Mouse (Mus musculus): ENCODE measurements at regions not wholly inside any gene's neighbourhood (a gene's known extent, or its start where the extent isn't known, plus 50 kb on each side); places are given as distances from the start of the nearest gene placed in this dataset.
"Not testable (repeated sequence)": the region's sequence is repeated elsewhere in the genome, so short reads cannot be mapped to it uniquely, and the experiment has no call there.

DNA sequence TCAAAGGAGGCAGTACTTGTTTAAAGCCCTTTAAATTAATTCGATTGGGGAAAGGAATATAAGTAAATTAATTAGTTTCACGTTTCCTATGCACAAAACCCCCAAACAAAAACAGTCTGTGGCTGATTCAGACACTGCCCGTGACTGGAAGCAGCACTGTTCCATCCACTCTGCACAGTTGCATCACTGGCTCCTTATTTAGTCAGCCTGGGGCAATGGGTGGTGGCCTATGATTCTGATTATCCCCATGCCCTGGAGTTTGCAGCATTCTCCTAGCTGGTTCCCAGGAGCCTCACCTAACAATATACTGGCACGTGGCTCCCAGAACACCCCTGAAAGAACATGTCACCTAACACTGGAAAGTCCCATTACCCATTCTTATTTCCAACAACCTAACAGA lies 99.6 kb upstream of the Fam78b start:
- DNase-seq = no peak

DNA sequence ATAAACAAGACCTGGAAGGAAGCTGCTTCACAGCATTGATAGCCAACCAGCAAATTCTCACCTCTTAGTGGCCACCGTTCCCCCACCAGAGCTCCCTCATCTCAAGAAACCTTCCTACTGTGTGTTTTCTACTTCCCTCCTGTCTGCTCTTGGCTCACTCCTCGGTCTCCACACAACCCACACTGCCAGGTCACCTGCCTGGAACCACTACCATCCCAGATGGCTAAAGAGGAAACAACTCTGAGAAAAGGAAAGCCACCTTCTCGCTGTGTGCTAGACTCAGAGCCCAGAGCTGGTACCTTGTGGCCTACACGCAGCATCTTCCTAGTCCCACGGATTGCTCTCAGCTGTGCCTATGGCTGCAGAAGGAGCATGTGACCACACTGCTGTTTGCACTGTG lies 97.8 kb upstream of the Fam78b start:
- no peak for DNase-seq

DNA sequence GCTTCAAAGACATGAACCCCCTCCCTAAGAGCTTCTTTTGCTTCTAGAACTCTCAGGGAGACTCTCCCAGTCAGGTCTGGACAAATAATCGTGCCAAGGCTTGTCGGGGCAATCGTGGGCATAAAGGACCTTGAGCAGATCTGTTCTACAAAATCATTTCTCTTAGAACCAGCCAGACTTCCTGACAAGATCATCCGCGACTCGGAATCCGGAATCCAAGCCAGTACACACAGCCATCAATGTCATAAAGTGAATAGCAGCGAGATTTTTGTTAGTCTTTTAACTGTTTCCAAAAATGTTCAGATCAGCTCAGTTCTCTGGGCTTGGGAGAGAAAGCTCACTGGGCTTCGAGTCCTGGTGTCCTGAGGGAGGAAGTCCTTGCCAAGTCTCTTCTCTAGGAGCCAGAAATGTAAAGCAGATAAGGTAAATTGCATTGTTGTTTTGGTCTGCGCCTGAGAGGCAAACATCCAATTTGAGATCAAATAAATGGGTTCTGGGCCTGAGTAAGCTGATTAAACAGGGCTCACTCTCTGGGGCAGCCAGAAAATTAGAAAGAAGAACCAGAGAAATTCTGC lies 92.9 kb upstream of the Fam78b start:
- no peak for DNase-seq

DNA sequence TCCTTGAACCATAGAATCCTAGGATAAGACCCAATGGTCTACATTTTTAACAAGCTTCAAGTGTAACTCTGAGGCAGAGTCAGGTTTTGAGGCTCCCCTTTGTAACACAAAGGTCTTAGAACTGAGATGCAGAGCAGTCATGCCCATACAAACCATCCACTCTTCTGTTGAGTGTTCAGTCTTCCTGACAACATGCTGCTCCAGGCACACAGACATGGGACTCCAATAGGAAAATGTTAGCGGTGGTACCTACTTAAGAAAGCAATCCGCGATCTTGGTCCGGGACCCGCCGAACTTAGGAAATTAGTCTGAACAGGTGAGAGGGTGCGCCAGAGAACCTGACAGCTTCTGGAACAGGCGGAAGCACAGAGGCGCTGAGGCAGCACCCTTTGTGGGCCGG lies 89.0 kb upstream of the Fam78b start:
- DNase-seq = not testable (repeated sequence)

GRCm38 (mm10) chr1:166922911-166923712 lies 78.1 kb upstream of the Fam78b start:
- DNase-seq = no peak

DNA sequence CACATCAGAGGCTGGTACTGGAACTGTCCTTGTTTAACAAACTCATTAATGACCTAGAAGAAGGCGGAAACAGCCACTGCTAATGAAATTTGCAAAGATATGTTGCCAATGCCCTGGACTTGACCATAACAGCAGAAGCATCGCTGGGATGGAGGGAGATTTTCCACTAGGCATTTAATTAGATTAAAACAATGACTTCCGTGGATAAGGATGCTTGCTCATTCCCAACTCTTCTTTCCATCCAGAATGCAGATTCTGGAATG lies 77.6 kb upstream of the Fam78b start:
- no peak for DNase-seq

DNA sequence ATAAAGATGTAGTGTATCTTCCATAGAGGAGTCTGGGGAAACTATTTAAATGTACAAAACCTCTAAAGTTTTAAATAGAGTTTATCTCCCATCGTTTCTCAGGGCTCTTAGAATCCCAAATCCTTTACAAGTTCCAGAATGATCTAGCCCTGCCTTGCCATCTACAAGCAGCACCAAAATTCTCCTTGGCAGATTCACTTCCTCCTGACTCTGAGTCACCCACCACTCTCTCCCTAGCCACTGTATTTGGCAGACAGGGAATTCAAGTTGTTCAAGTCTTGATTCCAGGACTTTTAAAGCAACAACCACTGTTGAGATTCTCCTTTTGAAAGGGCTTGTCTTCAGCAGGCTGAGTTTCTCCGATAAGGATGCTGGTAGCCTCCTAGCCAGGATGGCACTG lies 77.1 kb upstream of the Fam78b start:
- no peak for DNase-seq

DNA sequence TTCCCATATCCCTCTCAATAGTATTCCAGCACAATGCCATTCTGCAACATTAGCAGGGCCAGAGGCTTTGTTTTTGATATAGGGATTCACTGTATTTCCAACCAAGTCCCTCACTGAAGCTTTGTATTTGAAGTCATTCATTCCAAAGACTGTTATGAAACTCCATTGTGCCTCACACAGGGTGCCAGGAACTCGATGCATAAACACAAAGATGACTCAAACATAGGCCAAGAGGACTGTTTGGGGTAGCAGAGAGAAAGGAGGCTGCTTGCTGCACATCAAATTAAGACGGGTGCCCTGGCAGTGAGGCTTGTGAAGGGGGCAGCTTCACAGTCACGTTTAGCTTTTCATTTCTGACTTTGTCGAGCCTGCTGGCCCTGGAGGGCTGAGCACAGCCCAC lies 75.1 kb upstream of the Fam78b start:
- no peak for DNase-seq

DNA sequence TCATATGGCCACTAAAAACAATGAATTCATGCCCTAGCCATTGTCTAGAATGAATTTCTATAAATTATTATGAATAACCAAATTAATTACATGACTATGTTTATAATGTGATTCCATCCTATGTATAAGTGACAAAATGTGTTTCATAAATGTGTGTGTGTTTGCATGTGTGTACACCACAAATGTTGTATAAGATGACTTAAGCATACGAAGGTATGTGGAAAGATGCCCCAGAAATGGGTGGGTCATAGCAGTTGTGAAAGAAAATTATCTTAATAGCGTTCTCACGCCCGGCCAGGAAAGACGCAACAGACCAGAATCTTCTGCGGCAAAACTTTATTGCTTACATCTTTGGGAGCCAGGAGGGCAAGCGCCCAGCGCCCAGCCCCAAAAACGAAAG lies 61.5 kb upstream of the Fam78b start:
- not testable (repeated sequence) for DNase-seq

DNA sequence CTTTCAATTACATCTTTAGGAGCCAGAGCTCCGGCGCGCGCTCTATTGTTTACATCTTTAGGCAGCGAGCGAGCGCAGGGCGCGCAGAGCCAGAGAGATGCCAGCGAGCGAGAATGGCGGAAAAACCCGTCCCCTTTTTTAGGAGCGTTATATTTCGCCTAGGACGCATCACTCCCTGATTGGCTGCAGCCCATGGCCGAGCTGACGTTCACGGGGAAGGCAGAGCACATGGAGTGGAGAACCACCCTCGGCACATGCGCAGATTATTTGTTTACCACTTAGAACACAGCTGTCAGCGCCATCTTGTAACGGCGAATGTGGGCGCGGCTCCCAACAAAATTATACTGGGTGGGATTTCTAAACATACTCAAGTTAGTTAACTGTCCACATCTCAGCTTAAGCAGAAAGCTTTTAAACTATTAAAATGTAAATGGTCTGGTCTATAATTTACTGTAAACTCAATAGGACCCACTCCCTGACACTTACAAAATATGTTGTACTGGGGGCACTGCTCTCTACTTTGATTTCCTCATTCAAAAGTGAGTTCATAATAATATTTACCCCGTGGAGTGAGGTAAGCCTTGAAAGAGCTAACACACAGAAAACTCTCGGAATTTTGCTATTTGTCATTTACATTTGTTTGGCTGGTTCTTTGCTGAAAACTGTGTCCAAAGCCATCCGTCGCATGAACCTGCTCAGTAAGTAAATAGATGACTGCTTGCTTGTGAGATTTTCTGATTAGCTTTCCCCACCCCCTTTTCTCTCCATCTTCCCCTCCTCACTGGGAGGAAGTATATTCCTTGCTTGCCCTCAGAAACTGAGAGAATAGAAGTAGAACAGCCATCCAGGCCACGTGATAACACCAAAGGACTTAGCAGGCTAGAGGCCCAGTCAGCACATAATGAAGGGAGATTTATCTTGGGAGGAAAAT lies 60.8 kb upstream of the Fam78b start:
- not testable (repeated sequence) for DNase-seq

- no peak for DNase-seq
Measured at GRCm38 (mm10) chr1:166942201-166942600, 59.0 kb upstream of the Fam78b start.

DNA sequence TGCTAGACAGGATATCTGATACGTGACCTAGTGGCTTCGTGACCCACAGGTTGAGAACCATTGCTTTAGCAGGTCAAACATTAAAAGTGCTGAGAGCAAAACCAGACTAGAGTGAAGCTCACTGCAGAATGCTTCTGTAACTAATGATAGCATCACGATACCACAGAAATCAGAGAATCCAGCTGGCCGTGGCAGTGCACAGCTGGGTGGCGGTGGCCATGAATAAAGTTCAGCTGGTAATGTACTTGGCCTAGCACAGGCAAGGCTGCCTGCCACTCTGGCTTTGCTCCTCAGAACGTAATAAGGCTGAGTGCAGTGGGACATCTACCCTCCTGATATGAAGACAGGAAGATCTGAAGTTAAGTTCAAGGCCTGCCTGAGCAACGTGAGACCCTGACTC lies 56.7 kb upstream of the Fam78b start:
- DNase-seq = no peak

DNA sequence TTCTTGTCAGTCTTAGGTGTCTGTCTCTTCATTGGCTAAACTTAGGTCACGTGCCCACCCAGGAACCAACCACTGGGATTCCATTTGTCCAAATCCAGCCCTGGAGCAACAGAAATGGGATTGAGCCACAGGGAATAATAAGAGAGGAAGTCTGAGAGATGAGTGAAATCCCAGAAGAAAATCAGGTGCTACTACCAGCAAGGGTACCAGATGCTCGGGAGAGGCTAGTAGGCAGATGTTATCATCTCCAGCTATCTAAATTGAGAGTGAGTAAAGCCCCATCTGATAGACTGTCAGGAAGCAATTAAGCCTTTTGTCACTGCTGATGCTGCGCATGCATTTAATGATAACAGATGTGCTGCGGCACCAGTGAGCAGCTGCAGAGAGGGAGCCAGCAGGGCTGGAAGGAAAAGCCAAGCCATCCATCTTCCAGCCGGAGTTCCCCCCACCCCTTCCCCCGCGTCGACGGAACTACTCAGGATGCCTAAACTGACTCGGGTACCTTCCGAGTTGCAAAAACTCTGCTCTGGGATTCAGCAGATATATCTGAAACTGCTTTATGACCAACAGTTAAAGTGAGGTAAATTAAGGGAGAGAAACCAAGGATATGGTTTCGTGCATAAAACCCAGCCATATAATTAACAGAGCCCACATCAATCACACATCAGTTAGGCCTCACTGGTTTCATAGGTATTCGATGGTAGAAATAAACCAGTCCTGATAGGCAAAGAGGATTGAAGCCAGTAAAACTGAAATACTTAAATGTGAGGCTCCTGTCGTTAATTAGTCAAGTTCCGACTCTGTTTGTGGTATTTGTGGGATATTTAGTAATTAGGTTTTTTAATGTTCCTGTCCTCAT lies 53.1 kb upstream of the Fam78b start:
- DNase-seq = no peak

Data from liver (tissue).